Mouse (Mus musculus): ENCODE measurements around the gene Exosc8.

- TF ChIP-seq TAL1 (IDR thresholded peaks at IDR 0.05; ENCODE audit: low read length) (no peak), GATA1 (IDR thresholded peaks at IDR 0.05; ENCODE audit: low read length) (no peak)
These were observed 9.8 kb downstream of the Exosc8 start for GRCm38 (mm10) chr3:54725344-54725743.
